Mouse (Mus musculus) MN1 (cell line): ENCODE results near the gene Dctn3.
"Not testable (repeated sequence)": the region's sequence is repeated elsewhere in the genome, so short reads cannot be mapped to it uniquely, and the experiment has no call there.

ENCODE experiments used
- DNase-seq: peaks from one replicate; pipeline ENCODE4 v3.0.0-alpha.2; 2016; ENCODE audit warnings: low spot score

Dctn3 gene

DNA sequence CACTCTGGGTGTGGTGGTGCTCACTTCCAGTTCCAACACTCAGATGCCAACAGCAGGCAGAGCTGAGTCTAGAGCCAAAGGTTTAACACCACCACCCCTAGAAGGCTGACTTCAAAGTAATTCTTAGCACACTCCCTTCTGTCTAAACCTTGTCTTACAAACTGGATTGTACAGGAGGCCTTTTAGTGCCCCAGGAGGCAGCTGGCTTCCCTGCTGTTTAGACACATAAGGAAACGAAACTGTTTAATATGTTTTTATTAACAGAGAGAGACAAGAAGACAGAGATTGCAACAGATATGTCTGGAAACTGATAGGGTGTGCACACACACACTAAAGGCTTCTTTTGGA, 15.3 kb upstream of the Dctn3 start:
- no peak for DNase-seq

DNA sequence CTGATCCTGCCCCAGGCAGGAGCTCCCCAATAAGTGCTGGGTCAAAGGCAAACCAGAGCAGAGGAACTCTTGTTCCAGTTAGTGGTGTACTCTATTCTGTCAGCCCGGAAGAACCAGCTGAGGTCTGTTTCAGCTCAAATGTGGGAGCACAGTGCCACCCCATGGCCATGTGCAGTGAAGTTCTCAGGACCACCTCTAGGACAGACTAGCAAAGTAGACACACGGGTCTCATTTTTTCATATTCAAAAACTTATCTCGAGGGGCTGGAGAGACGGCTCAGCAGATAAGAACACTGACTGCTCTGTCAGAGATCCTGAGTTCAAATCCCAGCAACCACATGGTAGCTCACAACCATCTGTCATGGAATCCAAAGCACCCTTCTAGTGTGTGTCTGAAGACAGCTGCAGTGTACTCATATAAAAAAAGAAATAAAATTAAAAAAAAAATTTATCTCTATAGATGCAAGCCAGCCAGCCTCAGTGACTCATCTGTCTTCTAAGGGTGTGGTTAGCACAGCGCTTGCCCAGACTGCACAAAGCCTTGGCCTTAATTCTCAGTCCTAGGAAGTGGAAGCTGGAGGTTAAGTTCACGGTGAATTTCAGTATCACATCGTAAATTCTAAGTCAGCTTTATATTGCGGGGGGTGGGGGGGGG, 14.8 kb upstream of the Dctn3 start:
- DNase-seq: peak; percentile 78

DNA sequence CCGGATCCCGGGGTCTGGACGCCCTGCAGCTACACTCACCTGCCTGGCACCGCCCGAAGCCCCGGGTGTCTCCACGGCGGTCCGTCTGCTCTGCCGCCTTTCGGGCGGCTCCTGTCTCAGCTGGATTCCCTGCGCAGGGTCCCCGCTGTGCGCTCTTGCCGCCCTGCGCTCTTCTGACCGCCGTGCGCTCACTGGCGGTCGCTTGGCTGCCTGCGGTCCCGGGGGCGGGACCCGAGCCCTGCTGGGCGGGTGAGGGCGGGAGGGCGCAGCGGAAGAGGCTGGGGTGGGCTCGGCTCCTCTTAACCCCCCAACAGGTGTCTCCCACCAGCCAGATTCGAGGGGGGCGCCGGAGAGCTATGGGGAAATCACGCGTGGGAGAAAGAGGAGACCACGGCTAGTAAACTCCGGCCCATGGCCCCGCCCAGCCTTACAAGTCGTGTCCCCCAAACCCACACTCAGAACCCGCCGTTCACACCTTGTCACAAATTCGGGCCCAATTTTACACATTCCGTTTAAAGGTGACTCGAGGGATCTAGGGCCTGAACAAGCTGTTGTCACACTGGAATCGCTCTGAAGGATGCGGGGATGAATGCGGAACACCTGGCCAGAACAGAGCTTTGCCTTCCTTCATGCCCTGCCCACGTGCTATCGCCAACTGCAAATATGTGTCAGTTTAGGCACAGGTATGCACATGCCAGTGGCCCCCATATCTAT, 8.2 kb upstream of the Dctn3 start, which contains the start of gene Arid3c:
Gene Arid3c (minus strand): TSS at position 91 of the 714 bp plus-strand sequence.
- peak; percentile 53 for DNase-seq

DNA sequence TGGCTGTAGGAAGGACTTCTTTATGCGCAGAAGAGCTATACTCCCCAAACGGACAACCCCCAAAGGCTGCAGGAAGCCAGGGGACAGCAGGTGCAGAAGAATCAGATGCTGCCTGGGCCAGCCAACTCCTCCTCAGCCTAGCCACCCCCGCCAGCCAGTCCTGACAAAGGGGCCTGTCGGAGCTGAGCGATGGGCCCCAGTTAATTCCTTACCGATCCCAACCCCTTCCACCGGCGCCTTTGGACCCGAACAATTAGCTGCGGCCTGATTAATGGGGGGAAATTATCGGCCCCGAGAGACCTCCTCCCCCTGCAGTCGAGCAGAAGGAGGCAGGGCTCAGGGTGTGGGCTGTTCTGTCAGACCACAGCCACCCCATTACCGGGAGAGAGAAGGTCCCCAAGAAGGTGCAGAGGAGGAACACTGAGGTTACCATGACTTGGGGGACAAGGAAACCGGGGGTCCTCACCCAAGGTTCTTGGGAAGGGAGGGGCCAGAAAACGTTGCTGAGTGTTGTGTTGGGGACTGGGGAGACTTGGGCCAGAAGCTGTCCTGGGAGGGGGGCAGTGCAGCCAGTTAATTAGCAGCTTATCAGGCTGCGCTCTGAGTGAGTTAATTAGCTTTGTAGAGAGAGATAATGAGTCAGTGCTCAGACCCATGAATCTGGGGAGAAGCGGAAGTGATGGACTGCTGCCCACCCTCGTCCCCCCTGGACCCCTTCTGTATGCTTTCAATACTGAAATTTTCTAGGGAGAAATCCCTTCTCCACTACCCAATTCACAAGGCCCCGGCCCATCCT, 4.1 kb upstream of the Dctn3 start:
- no peak for DNase-seq

DNA sequence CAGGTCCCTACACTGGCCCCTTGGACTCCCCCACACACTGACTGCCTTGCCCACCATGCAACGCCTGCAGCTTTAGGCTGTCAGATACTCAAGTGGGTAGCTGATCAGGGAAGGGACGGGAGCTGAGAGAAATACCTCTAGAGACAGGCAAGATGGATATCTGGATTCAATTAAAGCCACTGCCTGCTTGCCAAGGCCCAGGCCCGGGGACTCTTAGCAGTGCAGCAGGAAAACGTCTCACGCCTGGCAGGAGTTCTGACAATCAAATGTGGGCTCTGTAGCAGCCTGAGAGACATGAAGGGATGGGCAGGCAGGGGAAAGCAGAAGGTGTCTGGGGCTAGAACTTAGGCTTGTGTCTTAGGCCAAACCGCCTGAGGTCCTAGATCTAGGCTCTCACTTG, 6.1 kb downstream of the Dctn3 start:
- DNase-seq: peak; percentile 79

DNA sequence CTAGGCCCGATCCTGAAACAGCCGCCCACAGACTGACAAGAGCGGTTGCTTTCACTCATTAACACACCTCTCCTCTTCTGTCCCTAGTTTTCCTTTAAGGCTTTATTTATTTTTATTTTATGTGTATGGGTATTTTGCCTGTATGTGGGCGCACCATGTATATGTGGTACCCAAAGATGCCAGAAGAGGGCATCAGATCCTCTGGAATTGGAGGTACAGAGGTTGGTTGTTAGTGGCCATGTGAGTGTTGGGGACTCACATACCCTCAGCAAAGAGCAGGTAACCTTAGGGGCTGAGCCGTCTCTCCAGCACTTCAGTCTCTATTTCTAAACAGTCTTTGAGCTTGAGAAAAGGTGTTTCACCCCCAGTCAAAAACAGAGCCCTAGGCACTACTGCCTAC, 7.4 kb downstream of the Dctn3 start:
- peak; percentile 33 for DNase-seq

DNA sequence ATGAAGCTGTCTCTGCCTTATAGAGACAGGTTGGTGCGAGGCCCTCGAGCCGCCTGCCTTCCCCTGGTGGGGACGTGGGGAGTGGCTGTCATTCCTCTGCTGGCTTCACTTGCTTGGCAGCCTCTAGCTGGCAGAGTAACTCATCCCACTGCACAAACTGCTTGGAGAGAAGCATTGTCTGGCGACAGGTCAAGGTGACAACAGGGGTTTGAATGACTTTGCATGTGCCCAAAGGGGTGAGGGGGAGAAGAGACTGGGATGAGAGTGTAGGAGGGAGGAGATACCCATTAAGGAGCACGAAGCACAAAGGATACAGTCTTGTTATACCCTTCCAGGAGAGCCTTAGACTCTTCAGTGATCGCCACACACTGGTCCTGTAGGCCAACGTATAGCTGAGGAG, 7.9 kb downstream of the Dctn3 start:
- no peak for DNase-seq

DNA sequence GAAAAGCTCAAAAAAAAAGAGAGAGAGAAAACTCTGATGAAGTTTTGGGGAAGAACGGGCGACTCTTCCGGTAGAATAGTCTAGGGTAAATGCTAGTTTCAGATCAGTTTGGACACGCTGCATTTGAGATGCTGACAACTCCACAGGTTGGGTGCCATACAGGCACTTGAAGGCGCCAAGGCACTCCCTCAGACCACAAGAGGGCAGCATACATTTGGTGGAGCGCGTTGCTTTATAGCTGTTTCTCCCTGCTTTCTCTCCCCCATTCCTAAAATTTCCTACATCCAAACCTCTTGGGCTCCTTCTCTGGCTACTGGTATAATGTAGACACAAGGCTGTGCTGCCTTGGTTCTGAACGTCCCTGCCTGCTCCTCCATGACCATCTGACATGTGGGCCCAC, 8.7 kb downstream of the Dctn3 start:
- DNase-seq: peak; percentile 71

DNA sequence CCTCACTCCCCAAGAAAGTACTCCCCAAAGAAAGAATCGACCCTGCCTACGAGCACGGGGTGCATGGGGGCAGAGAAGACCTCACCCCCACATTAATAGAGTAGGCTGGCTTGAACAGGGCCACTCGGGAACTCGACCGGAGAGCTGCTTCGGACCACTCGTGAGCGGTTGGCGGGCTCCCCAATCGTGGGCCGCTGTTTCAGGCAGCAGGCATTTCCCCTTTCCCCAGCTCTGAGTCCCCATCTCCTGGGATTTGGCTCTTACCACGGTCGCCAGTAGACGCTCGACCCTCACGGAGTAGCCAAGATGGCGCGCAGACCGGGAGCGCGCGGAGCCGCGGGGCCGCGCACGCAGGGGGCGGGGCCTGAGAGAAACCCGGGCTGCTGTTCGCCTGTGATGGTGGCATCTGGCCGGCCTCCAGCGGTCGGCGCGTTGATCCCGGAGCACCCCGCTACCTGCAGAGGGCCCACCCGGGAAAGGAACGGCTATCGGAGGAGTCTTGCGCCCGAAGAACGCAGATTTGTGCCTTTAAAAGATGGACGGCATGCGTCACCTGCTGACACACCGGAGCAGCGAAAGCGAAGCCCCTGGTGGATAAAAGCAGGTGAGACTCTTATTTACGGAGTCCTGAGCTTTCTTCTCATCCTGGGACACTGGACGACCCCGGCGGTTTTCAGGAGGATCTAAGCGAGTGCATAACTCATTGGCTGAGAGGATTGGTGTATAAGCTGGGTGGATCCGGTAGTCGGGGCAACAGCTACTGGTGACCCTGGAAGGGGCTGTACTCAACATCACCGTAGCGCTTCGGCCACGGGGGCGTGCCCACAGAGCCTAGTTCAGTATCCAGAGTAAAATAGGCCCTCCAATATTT, 9.5 kb downstream of the Dctn3 start, which contains the start of gene Rpp25l:
Gene Rpp25l (minus strand): TSS at position 338 of the 871 bp plus-strand sequence.
- peak; percentile 75 for DNase-seq

DNA sequence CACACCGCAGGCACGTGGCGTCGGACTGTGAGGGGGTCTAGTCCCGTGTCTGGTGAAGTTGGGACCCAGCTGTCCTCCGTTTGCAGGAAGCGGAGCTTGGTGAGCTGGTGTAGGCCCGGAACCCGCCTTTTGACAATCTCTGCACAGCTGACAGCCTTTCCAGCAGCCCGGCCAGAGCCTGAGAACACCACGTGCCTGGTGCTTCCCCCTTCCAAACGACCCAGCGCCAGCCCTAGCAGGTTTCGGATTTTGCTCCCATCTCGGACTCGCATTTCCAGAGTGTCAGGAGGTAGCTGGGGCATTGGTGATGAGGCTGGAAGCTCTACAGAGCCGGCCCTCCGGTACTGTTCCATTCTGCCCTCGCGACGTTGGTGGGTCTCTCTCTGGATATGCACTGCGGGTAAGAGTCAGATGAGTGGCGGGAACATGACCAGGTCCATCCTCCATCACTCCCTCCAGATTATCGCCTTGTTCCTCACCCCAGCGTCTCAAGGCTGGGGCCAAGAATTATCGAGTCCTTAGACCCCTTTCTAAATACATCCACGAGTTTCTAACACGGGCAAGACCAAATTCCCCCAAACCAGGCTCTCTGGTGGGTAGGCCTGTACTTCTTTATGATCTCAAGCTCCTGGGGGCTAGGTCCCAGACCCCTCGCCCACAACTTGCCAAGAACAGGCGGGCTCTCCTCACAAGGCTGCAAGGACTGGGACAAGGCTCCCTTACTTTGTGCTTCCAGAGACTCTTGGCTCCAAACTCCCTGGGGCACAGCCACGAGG, 10.4 kb downstream of the Dctn3 start:
- DNase-seq: no peak

DNA sequence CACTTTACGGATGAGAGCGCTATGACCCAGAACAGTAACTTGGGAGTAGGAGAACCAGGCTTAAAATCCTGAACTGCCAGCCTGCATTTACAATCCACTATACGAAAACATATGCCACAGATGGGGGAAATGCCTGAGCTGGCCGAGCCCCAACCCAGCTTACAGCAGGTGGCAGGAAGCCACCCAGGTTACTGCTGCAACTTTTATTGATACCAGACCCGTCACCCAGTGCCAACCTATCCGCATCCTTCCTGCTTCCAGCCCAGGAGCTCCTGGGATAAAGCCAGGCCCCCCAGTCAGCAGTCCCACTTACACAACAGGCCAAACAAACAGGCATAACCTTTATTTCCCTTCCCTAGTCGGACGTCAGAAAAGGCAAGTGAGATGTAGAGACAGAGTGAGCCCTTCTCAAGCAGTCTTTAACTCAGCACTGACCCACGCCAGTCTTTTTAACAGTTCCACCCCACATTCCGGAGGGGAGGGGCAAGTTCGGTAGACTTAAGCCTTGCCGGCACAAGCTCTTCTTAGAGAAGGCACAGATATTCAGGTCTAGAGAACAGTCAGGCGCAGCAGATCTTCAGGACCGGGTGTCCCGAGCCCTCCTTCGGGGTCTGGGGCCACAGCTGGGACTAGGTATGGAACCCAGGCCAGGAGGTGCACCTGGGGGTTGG, 11.1 kb downstream of the Dctn3 start:
- DNase-seq: no peak

DNA sequence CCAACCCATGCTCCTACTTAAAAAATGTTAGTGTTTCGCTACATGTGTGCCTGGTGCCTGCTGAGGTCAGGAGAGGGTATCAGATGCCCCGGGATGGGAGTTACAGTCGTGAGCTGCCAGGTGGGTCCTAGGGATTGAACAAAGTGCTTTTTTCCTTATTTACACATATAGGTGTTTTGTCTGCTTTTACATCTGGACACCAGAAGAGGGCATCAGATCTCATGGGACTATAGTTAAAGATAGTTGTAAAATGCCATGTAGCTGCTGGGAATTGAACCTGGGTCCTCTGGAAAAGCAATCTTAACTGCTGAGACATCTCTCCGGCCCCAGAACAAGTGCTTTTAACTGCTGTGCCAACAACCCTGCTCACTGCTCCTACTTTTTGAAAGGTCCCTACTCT, 12.7 kb downstream of the Dctn3 start:
- DNase-seq: no peak

DNA sequence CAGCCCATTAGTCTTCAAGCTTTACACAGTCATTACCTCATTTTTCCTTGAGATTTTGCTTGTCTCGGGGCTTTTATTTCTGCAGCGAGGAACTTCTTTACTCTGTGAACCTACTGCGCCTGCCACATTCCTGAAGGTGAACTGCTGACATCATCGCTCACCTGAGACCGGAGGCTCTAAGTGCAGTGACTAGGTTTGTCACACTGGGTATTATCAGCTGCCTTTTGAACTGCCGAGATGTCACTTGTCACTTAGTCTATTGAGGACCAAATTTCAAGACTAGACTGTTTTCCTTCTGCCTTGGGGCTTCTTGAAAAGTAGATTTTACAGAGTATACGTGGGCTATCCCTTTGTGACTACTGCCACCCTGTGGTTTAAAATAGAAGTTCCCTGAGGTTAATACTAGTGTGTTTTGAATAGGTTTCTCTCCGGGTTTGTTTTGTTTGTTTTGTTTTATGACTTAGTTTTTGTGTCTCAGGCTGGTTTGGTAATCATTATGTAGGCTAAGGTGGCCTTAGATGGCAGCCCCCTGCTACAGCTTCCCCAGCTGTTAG, 14.7 kb downstream of the Dctn3 start:
- peak; percentile 78 for DNase-seq

DNA sequence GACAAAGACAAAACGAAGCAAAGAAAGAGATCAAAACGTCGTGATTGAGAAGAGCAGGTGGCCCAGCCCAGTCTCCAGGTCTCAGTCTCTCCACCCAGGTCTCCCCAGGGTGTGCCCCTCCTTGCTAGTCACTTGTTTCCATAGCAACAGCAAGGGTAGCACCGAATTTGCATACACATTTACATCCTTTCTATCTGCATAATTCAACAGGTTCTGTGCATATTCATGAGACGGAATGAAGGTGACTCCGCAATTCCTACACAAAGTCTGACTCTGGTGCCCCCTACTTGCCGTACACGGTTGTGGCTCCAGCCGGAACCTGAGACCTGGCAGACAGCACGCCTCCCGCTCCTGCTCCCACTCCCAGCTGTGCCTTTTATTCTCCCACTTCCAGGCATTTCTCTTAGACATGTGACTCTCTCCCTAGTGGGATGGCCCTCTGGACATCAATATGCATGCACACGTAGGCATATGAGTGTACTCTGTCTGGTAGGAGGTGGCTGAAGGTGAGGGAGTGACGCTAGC, 15.9 kb downstream of the Dctn3 start:
- peak; percentile 87 for DNase-seq

DNA sequence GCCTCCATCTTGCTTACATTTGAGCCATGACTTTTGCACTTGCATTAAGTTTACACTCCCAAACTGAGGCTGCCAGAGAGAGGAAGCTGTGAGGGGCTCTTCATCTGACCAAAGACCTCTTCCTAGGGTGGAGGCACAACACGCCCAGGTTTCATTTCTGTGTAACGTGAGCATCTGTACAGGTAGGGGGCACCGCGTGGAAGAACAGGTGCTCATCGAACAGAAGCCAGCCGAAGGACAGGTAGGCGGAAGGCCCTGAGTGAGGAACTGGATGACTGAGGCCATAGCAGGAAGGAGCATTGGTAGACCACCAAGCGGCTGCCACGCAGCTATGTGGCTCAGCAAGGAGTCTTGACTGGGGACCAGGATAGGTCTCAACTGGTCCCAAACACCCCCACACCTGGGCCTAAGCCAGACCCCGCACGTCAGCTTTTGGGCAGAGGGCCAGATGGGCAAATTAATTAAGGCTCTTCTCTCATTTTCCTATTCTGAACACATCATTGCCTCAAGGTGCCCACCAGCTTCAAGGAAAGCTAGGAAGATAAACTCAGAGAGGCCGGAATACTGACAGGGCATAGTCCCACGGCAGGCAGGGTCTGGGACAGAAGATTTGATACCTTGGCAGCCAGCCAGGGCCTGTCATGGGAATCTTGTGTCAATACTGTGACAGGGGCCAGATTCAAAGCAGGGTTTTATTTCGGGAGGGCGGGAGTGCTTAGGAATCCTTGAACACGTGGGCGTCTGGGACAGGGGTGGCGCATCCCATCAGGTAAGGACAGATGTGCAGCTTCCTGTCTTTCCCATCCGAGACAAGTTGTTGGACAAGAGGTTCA, 16.8 kb downstream of the Dctn3 start:
- peak; percentile 35 for DNase-seq

DNA sequence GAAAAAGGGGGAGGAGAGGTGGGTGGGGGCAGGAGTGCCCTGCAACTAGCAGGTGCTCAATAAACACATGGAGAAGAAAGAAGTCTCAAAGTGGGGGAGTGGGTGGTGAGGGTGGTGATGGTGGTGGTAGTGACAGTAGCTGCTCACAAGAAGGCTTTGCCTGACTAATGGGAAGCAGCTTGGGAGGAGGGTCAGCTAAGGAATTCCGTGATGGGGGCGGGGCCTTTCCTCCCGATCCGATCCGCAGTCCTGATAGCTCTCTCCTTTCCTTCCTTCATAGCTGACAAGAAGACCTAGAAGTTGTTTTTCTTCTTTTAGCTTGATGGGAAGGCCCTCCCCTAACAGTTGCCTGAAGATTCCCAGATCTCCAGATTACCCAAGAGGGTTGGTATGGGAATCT, 18.3 kb downstream of the Dctn3 start:
- no peak for DNase-seq

DNA sequence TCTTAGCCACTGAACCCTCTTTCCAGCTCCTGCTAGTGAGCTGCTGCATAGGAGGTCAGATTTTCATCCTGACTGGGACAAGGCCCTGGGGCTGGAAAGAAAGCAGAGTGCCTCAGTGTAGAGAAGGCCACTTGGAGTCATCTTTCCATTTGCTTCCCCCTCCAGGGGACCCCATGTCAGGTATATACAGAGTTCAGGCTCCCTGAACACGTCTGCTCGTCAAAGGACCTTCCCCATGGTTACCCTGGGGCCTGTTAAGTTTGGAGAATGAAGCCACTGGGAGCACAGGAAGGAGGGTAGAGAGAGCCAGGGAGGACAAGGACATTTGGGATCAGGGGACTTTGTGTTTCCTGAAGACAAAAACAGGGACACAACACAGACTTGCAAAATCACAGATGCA, 20.7 kb downstream of the Dctn3 start:
- not testable (repeated sequence) for DNase-seq

DNA sequence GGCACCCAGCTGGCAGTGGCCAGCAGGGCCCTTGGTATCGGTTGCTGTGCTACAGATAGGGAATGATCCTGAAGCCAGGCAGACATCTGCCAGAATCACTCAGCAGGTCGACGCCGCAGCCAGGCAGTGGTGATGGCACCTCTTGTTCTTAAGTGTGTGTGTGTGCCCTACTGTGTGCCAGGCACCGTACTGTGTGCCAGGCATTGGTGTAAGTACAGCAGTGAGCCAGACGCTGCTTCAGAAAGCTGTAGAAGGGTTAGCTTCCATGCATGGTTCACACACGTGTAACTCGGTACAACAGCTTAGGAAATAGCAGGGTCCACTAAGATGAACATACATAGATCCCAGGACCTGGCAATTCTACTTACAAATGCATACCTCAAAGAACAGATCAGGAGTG, 22.7 kb downstream of the Dctn3 start:
- DNase-seq: not testable (repeated sequence)

DNA sequence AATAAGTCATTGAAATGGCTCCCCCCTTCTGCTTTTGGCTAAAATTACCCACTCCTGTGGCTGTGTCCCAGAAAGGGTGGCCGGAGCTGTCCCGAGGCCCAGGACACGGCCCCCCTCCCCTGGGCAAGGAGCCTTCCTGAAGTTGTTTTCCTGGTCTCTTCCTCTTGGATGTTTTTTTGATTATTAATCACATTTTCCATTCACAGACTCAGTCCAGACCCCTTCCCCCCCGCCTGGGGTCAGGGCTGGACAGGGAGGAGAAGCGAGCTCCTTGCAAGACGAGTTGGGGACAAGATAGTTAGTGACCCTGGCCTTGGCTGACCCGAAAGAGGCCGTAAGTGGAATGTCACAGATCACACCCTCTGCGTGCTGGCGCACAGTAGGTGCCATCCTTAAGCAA, 23.2 kb downstream of the Dctn3 start, which contains the start of gene Il11ra1:
Gene Il11ra1 (plus strand): TSS at position 207 of the 400 bp plus-strand sequence.
- DNase-seq: not testable (repeated sequence)
